ENCODE assay signal across 7 mouse cellular contexts in genomic region chr7:59228045-59228865, GRCm38 (mm10). TPM values are rescaled to one million over a fixed set of nuclear protein-coding genes. Genes with fewer than 3 reads are reported as not detected.
DNase-seq lines count a peak whose midpoint lies in the region; ATAC-seq lines count a peak whose summit lies in the region.

Ube3a (plus strand) TSS chr7:59228750.

- H3K4me2 ChIP-seq in intestine, embryonic 16.5 days (ENCODE audit: low read depth, low read length), result peak within 1 kb of the TSS; percentile 70
- H3K4me2 ChIP-seq in midbrain, embryonic 11.5 days, result peak within 1 kb of the TSS; percentile 60

- ATAC-seq in intestine, embryonic 16.5 days, result peak; percentile 99
- peak; percentile 98 for ATAC-seq in midbrain, embryonic 11.5 days (ENCODE audit: low FRiP score)

- H3K4me1 ChIP-seq in intestine, embryonic 16.5 days (ENCODE audit: control insufficient read depth, insufficient read depth, low read length), result peaks cover 3% of the 10 kb centered on the region; the same call in 1 of the 2 replicates
- H3K4me1 ChIP-seq in midbrain, embryonic 11.5 days (ENCODE audit: control insufficient read depth, insufficient read depth, low read length), result peaks cover 8% of the 10 kb centered on the region; the same call in 1 of the 2 replicates

- H3K4me3 ChIP-seq in intestine, embryonic 16.5 days (ENCODE audit: low read length), result peak within 1 kb of the TSS; percentile 96
- H3K4me3 ChIP-seq in midbrain, embryonic 11.5 days (ENCODE audit: low read depth, low read length), result peak within 1 kb of the TSS; percentile 88

- H3K27me3 ChIP-seq in intestine, embryonic 16.5 days (replicated peaks; ENCODE audit: control insufficient read depth, insufficient read depth, low read length), result no peaks in the 10 kb centered on the region
- no peaks in the 10 kb centered on the region for H3K27me3 ChIP-seq in midbrain, embryonic 11.5 days (ENCODE audit: control insufficient read depth, insufficient read depth, low read length)

- H3K9ac ChIP-seq in intestine, embryonic 16.5 days (ENCODE audit: low read depth, low read length), result peak within 1 kb of the TSS; percentile 99
- peak within 1 kb of the TSS; percentile 93 for H3K9ac ChIP-seq in midbrain, embryonic 11.5 days (ENCODE audit: low read length)

- DNase-seq in adrenal gland, adult 8-10 months, result peak; percentile 98
- DNase-seq in embryo, embryonic 9.5 days (ENCODE audit: extremely low spot score), result peak; percentile 95
- peak; percentile 98 to 99 for DNase-seq in gastrocnemius, postnatal 4 days (ENCODE audit: low spot score in 2 of 2)
- peak; percentile 98 to 99 for DNase-seq in left cerebral cortex, postnatal 36 days (ENCODE audit: low spot score in 2 of 2)
- peak; percentile 99 for DNase-seq in midbrain, embryonic 11.5 days (ENCODE audit: low spot score, missing footprints)
- peak; percentile 97 for DNase-seq in skeletal muscle tissue, adult 2 months (ENCODE audit: low read depth, low spot score)

- WGBS in intestine, embryonic 16.5 days, result 2% methylated on average over 50 of the region's 50 CpGs
- 1% methylated on average over 50 of the region's 50 CpGs for WGBS in midbrain, embryonic 11.5 days

- no peaks in the 10 kb centered on the region for H3K9me3 ChIP-seq in intestine, embryonic 16.5 days (ENCODE audit: control insufficient read depth, low read length)
- H3K9me3 ChIP-seq in midbrain, embryonic 11.5 days (ENCODE audit: control insufficient read depth, low read length), result no peaks in the 10 kb centered on the region

- intact Hi-C loops in left cerebral cortex, postnatal 36 days (cut with DNase I), result loop anchor here (2.0 to 10.0 kb wide), 2 partner anchors 49 to 833 kb away; no protein-coding TSS in a partner anchor

- H3K27ac ChIP-seq in intestine, embryonic 16.5 days (ENCODE audit: low read length), result peak within 1 kb of the TSS; percentile 97
- peak within 1 kb of the TSS; percentile 97 for H3K27ac ChIP-seq in midbrain, embryonic 11.5 days (ENCODE audit: low read depth, low read length)

- H3K36me3 ChIP-seq in intestine, embryonic 16.5 days (ENCODE audit: control insufficient read depth, insufficient read depth, low read length), result no peaks in the 10 kb centered on the region
- no peaks in the 10 kb centered on the region for H3K36me3 ChIP-seq in midbrain, embryonic 11.5 days (ENCODE audit: control insufficient read depth, insufficient read depth, low read length)

RNA-seq across cellular contexts. Expression of gene Ube3a, which starts in this region (rescaled TPM):
- total RNA-seq in adrenal gland, adult 8-10 months (2022), result 100 to 1,000 TPM; 132 to 172 (median 156) TPM
- 100 to 1,000 TPM; 112 to 113 TPM for total RNA-seq in gastrocnemius, postnatal 4 days (2021)
- 93.1 and 95.0 TPM in 2 replicates for polyA plus RNA-seq in intestine, embryonic 16.5 days (2015; fragmentation: Nextera tagmentation; extraction: Ambion mirVana)
- 100 to 1,000 TPM; 130 to 131 TPM for total RNA-seq in left cerebral cortex, postnatal 36 days (2021)
- 157 and 160 TPM in 2 replicates for polyA plus RNA-seq in midbrain, embryonic 11.5 days (2014; fragmentation: Nextera tagmentation; extraction: Ambion mirVana)

Comparison
In these comparisons a context has a peak if more than half of its experiments do, and no peak if none do; other contexts are left out.
1. Peak in every context shown above with its lines: DNase-seq, ATAC-seq, H3K4me3 ChIP-seq and H3K27ac ChIP-seq.